Mouse (Mus musculus) granulocyte monocyte progenitor cell, adult 5-6 weeks (primary cell): ENCODE results near the gene Fam221b. TPM values are rescaled to one million over a fixed set of nuclear protein-coding genes. Genes with fewer than 3 reads are reported as not detected.

Source experiments
- ATAC-seq: replicated peaks from 2 replicates; pipeline ENCODE4 v1.8.0; 2016; ENCODE audit warnings: mild to moderate bottlenecking, moderate TSS enrichment, inconsistent platforms; ENCODE audit not compliant: poor library complexity, severe bottlenecking
- total RNA-seq, 2 experiments: library from RNA; stranded (forward) in 1 of 2; stranded (reverse) in 1 of 2; fragments of 200-712, 200-1000 nt in 1 of 2; fragments of >200 nt in 1 of 2; fragmentation: Nextera tagmentation in 1 of 2; gene quantifications; 2 replicates each; pipeline ENCODE4 v1.2.3; 2014 to 2017

The Fam221b gene
- total RNA-seq (2014; fragmentation: Nextera tagmentation) = not detected in 2 replicates
- total RNA-seq (2017) = 0.34 and 0.36 TPM in 2 replicates

DNA sequence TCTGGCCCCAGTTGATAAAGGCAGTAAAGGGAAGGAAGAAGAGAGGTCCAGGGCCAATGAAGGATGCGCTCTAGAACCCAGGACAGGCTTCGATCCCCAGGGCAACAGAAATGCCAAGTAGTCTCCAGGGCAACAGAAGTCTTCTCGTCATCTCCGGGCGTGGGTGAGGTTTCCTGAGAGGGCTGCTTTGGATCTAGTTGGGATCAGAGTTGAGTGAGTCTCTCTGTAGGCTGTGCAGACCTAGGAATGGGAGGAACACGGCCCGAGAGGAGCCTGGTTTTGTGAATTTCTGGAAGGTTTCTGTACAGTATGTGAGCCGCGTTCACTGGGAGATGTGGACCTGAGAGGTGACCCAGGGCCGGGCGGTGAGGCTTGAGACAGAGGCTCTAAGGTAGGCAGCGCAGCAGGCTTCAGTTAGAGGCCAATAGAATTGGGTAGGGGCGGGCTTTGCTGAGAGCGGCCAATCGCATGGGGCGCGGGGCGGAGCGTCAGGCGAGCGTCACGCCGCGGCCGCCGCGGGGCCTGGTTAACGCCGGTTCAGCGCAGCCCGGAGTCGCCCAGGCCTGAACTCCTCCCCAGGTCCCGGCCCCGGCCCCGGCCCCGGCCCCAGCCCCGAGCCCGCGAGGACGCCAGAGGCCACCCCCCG is at the start of gene Fam221b, which contains the start of gene Tmem8b:
TSS of gene Fam221b (minus strand) at position 364 of the 646 bp plus-strand sequence.
TSS of gene Tmem8b (plus strand) at position 190 of the 646 bp plus-strand sequence.
- peak; percentile 88 for ATAC-seq

DNA sequence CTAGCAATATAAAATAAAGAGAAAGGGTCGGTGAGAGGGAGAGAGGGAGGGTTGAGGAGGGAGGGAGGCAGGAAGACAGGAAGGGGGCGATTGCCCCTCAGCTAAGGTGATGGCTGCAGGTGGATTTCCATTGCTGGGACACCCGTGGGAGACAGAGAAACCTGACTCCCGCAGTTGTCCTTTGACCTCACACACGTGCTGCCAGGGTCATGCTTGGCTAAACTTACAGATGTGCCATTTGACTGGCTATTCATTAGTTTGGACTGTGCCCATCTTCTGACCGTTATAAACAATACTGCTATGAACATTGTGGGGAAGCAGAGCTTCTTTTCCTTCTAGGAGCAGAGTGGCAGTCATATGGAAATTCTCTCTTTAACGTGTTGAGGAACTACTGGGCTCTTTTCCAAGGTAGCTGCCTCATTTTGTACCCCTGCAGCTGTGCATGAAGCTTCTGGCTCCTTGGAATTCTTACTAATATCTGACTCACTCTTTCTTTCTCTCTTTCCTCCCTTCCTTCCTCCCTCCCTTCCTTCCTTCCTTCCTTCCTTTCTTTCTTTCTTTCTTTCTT is 44.8 kb upstream of the Fam221b start:
- ATAC-seq = no peak

DNA sequence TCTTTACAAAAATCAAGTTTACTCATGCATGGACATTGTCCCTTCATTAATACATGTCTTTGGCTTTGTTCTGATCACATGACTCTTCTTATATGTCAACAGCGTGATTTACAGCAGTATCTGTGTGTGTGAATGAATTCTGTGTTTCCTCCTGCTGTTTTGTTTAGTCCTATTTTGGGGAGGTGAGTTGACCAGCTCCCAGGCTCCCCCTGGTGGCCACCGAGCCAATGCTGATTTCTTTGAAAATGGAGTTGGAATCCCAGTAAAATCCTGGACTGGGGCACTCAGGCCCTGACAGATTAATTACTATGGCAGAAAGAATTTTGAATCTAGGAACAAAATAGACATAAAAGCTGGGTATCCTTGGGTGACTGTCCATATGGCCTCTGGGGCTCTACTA is 42.9 kb upstream of the Fam221b start:
- peak; percentile 67 for ATAC-seq

DNA sequence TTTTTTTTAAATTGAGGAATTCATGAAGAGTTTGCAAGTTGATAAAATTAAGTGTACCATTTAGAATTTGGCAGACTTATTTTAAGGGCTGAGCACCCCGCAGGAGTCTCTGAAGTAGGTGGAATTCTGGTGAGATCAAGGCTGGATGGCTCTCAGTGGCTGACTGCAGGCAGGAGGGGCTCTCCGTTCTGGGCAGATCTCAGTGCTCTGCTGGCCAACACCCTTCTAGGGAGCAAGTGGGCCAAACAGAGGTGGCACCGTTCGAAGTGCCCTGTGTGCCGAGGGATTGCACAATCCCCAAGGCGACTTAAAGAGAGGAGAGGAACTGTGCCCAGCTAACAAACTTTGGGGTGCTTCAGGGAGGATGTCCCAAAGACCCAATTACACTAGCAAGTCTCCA is 40.9 kb upstream of the Fam221b start, which contains the start of gene Olfr71:
TSS of gene Olfr71 (minus strand) at position 387 of the 400 bp plus-strand sequence.
- ATAC-seq = peak; percentile 74

DNA sequence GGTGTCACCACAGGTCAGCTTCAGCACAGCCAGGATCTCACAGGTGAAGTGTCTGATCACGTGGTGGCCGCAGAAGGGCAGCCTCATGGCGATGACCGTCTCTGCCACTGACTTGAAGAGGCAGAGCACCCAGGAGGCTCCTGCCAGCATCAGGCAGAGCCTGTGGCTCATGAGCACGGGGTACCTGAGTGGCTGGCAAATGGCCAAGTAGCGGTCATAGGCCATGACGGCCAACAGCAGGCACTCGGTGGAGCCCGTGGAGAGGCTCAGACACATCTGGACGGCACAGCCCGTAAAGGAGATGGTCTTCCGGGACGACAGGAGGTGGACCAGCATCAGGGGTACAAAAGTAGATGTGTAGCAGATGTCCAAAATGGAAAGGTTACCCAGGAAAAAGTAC is 37.0 kb upstream of the Fam221b start:
- no peak for ATAC-seq

DNA sequence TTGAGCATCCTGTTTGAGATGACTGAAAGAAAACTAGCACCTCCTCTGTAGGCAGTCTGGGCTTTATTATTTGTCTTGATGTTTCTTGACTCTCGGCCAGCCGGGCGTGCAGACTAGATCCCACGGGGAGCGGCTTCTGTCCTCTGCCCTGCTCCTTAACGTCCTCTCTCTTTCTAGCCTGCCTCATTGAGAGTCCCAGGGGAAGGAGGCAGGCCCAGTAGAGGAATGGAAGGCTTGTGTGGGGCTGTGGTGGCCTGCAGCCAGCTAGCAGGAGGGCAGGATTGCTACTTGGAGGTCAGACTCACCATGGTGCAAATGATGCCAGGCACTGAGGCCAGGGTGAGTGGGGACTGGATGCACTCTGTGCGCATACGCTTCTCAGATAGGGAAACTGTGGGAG is 34.9 kb upstream of the Fam221b start:
- ATAC-seq = no peak

DNA sequence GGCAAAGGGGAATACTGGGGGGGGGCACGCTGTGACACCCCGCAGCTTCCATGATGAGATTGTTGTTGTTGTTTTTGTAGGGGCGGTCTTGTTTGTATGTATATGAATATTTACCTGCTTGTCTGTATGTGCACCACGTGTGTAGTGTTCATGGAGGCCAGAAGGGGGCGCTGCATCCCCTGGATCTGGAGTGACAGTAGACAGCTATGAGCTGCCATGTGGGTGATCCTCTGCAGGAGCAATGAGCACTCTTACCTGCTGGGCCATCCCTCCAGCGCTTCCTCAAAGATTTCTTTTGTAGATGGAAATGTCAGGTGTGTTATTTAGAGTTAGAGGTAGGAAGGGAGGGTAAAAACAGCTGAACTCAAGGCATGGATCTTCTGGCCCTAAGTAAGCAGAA is 34.5 kb upstream of the Fam221b start:
- no peak for ATAC-seq

DNA sequence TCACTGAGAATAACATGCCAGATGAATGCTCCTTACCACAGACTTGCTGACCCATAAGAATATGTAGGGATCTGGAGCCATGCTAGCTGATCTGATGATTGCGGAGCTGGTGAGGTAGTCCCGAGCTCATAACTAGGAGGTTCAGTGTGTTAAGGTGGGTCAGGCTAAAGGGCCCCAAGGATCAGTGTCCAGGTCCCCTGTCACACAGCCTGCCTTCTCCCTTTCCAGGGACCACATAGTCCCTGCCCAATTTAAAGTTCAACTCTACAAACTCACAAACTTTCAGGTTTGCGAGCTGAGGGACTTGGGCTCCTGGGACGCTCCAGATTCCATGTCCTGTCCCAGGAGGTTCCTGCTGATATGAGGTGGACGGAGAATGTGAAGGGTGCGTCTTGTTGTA is 31.8 kb upstream of the Fam221b start, which contains the start of gene Olfr70:
TSS of gene Olfr70 (minus strand) at position 101 of the 400 bp plus-strand sequence.
- ATAC-seq = no peak

DNA sequence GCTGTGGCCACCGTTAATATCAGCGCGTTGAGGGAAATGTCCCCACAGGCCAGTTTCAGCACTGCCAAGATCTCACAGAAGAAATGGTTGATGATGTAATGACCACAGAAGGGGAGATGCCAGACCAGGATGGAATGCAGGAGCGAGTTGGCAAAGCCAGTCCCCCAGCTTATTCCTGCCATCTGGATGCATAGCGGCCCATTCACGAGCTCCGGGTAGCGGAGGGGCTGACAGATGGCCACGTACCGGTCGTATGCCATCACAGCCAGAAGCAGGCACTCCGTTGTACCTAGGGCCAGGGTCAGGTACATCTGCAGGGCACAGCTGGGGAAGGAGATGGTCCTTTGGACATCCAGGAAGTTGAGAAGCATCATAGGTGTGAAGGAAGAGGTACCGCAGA is 27.6 kb upstream of the Fam221b start:
- no peak for ATAC-seq

DNA sequence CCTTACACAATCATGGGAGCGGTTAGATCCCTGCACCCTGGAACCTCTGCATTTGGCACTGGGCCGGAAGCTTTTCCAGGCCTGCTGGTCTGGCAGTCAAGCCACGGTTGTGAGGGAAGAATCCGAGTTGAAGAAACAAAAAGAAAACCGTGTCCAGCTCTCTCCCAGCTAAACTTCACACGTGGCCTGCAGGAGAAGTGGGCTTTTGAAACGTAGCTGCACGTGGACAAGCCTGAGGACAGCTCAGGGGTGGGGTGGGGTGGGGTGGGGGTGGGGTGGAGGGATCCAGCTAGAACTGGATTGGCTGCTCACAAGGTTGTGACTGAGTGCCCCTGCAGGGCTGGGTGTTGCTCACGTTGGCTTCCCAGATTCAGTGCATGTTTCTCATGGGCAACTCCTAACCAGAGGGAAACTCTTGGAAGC is 26.3 kb upstream of the Fam221b start:
- ATAC-seq = no peak

DNA sequence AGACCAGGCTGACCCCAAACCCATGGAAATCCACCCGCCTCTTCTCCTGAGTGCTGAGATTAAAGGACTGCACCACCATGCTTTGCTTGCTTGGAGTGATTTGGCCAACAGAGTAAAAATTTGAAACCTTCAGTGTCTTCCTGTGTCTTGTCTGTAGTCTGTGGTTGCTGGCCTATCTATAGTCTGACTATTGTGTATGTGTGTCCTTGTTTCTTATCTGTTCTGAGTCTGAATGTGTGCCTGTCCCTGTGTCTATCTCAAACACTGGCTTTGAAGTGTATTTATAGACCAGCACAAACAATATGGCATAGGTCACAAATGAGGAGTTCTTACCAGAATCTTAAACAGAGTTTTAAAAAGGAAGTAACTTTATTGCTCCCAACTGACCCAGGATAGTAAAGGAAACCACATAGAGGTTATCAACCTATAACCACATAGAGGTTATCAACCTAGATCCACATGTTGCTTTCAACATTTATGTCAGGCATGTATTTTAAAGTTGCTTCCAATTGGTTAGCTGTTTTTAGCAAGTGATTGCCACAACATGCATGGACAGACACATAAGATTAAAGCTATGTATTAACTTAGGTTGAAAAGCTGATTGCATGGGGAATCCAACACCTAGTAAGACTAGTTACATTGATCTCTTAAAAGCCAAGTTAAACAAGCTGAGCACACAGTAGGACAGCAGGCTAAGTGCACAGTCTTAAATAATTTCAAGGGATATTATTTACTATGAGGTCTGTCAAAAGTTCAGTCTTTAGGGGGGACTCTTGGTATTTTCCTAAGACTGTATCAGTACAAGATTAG is 25.7 kb upstream of the Fam221b start:
- ATAC-seq = peak; percentile 28

DNA sequence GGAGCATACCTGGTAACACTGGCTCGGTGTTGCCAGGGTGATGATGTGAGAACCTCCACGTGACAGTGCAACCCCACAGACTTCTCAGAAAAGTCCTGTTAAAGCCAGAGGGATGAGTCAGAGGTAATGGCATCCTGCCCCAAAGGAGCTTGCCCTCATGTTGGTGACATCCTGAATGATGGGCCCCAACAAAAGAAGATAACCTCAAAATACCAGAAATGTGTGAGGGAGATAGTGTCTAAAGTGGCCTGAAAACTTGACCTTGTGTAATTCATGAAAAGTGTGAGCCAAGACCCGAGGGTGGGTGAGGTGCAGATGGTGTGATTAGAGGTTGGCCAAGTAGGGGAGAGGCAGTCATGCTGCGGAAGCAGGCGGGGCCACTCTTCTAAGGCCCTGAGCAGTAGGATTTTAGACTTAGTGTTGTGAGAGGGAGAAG is 24.9 kb upstream of the Fam221b start:
- ATAC-seq = peak; percentile 88

DNA sequence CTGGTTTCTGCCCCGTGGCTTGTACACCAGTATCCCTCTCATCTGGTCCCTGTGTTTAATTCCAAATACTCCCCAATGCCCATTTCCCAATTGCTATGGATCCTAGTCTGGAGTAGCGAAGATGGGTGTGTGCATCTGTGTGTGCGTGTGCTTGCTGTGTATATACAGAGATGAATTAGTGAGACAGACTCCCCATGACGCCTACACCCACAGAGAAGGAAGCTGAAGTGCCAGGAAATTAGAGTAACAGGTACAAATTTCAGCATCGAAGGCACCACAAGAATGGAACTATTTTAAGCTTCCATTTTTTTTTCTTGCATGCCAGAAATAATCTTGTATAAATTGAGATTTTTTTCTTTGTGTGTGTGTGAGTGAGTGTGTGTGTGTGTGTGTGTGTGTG is 22.1 kb upstream of the Fam221b start:
- ATAC-seq = no peak

DNA sequence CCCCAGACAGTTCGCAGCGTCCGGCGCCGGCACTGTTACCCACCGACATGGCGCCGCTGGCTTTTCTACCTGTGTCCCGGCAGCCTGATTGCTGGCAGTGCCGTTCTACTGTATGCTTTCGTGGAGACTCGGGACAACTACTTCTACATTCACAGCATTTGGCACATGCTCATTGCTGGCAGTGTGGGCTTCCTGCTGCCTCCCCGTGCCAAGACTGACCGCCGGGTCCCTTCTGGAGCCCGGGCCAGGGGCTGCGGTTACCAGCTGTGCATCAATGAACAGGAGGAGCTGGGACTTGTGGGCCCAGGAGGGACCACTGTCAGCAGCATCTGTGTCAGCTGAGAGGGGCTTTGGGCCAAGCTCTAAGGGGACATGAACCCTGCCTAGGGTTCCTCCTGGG is 21.1 kb upstream of the Fam221b start:
- no peak for ATAC-seq

DNA sequence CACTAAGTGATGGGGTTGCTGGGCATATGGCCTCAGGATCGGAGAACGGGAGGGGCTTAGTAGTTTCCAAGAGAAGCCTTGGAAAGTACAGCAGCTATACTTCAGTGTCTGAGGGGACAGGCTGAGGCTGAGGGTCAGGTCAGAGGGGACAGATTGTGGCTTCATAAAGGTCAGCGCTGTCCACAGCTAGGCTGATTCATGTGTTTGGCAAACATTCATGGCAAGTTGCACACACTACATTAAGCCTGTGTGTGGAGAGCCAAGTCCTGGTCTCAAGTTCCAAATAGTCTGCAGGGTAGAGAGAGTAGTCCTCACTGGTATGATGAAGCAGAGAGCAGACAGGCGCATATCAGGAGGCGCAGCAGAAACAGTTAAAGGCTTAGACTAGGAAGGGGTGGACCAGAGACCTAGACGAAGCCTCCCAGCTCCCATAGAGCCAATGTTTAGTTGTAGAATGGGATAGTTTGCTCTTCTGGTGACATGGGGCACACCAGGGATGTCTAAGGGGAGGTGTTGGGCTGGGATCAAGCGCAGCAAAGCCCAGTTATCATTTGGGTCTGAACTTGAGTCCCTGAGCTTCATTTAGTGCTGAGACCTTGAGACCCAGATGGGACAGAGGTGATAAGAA is 10.6 kb upstream of the Fam221b start:
- ATAC-seq = no peak

DNA sequence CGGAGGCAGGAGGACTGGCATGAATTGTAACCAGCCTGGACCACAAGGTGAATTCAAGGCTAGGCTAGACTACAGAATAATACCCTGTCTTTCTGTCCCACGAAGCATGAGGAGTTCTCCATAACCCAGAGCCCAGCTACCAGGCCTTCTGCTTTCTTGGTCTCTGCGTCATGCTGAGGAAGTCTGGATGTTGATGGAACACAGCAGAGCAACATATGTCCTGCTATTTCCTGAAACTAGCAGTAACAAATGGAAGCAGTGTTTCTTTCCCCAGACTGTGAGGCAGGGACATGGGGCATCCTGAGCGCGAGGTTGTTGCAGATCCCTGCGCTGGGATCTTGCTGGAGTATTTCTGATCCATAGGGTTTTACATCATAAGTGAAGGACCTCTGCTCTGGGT is 9.6 kb upstream of the Fam221b start:
- ATAC-seq = no peak

DNA sequence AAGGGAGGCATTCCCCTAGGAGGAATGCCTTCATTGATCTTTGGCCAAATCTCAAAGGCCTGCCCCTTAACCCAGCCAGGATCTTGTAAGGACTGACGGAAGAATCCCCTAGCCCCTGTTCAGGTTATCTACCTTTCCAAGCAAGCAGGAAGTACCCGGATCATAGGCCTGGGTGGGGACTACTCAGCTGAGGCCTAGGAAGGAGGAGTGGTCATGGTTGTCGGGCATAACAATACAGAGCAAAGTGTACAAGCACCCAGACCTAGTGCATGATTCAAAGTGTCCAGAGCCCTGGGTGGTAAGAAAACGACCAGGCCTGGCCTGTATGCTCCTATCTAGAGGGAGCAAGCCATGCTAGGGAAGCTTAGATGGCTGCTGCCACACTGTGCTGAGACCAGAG is 6.7 kb upstream of the Fam221b start:
- no peak for ATAC-seq

DNA sequence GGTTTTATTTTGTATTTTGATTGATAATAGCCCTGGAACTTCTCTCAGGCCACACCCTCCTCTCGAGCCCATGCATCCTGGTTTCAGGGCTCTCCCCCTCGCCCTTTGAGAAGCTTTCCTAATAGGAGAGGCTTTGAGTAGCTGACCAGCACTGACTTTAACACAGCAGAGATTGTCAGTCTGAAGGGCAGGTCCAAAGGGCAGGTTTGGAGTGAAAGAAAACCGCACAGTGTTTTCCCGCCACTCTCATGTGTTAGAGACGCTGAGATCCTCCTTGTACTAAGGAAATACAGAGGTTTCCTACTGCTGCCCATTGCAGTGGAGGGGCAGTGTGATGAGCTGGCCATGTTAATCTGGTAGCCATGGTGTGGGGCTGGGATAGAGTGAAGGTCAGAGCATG is 6.0 kb upstream of the Fam221b start:
- no peak for ATAC-seq

DNA sequence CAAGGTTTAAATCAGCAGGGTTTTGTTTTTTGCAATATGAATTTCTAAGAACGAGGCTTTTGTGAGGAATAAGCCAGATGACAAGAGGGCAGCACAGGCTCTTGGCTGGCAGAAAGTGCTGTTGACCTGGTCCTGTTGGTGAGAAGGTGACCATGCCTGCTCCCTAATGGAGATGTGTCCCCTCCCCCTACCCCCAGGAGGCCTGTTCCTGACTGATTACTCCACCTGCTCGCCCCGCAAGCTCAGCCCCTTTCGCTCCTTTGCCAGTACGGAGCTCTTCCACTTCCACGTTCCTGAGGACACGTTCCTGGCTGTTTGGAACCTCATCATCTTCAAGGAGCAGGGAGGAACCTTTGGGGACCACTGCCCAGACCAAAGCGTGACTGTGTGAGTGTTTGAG is 4.8 kb upstream of the Fam221b start:
- no peak for ATAC-seq

DNA sequence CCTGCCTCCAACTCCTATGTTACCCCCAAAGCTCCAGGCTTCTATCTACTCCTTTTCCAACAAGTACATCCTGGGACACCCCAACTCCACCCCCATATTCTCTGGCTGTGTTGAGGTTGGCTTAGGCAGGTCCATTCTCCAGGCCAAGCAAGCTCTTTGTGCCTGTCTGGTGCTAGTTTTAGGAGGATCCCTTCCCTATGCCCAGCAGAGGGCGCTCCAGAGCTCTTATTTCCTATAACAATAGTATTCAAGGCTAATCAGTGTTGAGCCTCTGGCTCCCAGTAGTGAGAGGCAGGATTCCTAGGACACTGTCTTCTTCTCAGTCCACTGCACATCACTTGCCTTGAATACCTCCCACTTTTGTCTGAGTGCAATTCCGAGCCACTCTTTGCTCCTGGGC is 3.1 kb upstream of the Fam221b start:
- peak; percentile 50 for ATAC-seq

DNA sequence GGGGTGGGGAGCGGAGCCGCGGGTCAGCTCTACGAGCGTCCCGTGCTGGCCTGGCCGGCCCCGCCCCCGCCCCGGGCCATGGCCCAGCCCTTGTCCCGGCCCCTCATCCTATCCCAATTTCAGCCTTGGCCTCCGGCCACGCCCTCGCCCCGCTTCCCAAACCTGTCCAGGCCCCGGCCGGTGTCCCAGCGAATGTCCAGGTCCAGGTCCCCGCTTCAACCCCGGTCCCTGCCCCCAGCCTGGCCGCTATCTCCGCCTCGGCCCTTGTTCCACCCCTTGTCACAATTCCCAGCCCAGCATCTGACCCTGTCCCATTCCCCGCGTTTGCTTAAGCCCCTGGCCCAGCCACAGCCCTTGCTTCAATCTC is 466 bp upstream of the Fam221b start:
- ATAC-seq = peak; percentile 47
